Mouse (Mus musculus) kidney, adult 2 months (tissue): ENCODE data around the gene Ttll5.

Experiments used
- CTCF ChIP-seq: fragments of 200-500 bp; conservative IDR thresholded peaks from 2 replicates; pipeline ENCODE4 v1.5.1; 2011; ENCODE audit warnings: low read depth, mild to moderate bottlenecking, control low read depth, low read length, moderate library complexity, mixed read lengths; ENCODE audit not compliant: insufficient read depth, insufficient read length
- POLR2A ChIP-seq: fragments of 200-500 bp; IDR thresholded peaks from one replicate; pipeline ENCODE4 v1.6.1; 2011; ENCODE audit warnings: low read depth, low read length, control low read depth

DNA sequence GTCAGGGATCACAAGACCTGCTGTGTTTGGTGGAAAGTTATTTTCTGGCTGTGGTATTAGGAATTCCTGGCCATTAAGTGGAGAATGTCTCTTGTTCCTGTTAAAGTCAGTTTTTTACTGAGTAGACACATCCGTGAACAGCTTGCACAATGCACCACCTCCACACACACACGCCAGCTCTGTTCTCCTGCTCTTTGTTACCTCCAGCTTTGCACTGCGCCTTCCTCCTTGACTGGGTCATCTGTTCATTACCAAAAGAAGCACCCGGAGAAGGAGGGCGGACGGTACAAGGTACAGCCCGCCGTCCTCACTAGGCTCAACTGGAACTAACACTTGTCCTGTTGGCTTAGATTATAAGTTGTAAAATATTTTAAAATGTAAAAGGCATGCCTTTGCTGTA lies 278.2 kb downstream of the Ttll5 start:
- TF ChIP-seq CTCF (no peak), POLR2A (no peak)
